Mouse (Mus musculus) MEL (cell line): ENCODE results near the gene Txndc5.

ENCODE experiments used
- GABPA ChIP-seq: IDR thresholded peaks from 2 replicates; pipeline ENCODE4 v1.6.1; 2012; ENCODE audit warnings: low read depth, mild to moderate bottlenecking, inconsistent platforms, low read length, improper control_type of control experiment, moderate library complexity
- POLR2A ChIP-seq, 2 experiments: IDR thresholded peaks; 2 replicates each; pipeline ENCODE4 v1.6.1; 2011 to 2012; ENCODE audit warnings: low read length in 2 of 2, mild to moderate bottlenecking in 2 of 2, control low read depth in 1 of 2, improper control_type of control experiment in 1 of 2, low read depth in 1 of 2, moderate library complexity in 1 of 2; ENCODE audit not compliant: control insufficient read depth in 1 of 2, insufficient read depth in 1 of 2, poor library complexity in 1 of 2

- TF ChIP-seq POLR2A (IDR thresholded peaks at IDR 0.05; ENCODE audit: control insufficient read depth in 1 of 2, insufficient read depth in 1 of 2, low read depth in 1 of 2, low read length in 2 of 2, poor library complexity in 1 of 2), result no peak
- TF ChIP-seq GABPA, result no peak
Measured at GRCm38 (mm10) chr13:38531498-38531897, 2.9 kb upstream of the Txndc5 start.
